Mouse (Mus musculus): ENCODE results near the gene Tgif1. TPM values are rescaled to one million over a fixed set of nuclear protein-coding genes. Genes with fewer than 3 reads are reported as not detected.

Tgif1 gene
- polyA plus RNA-seq, 1 experiment from 2014 or later: 92.4 TPM

DNA sequence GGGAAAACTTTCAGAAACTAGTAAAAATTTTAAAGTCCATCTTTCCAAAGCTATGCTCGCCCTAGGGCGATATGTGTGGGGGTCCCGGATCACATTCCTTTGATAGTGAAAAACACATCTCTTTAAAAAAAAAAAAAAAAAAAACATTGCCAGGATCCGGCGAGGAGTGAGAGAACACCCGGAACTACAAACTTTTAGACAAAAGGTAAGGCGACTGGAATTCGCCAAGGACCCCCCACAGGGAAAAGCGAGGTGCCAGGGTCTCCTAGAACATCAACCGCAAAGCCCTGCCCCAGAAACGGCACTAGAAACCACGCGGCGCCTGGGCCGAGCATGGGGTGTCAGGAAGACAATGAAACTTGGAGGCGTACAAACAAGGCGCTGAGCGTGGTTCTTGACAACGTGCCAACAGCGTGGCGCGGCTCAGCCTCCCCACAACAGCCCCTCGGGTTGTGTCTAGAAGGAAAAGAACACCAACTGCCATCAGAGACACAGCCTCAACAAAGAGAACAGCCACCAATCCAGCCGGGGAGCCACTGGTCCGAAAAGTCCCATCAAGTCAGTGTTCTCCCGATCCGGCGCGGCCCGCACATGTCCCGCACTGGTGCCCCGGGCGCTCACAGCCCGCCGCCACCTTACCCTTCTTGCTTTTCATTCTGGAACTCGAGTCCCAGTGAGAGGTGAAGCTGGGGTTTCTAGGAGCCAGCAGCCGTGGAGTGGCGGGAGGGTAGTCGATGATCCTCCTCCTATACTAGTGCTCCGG, 2.9 kb downstream of the Tgif1 start:
- Histone ChIP-seq H3K4me1 (ENCODE audit: control insufficient read depth, insufficient read depth, low read length) (no peaks in the 10 kb centered on the region; the same call in 1 of the 2 replicates), H3K4me3 (ENCODE audit: low read depth, low read length) (peak overlapping the region; percentile 65), H3K9me3 (replicated peaks; ENCODE audit: control insufficient read depth, low read length) (no peaks in the 10 kb centered on the region), H3K27ac (replicated peaks; ENCODE audit: low read depth, low read length) (peak overlapping the region; percentile 95), H3K9ac (replicated peaks; ENCODE audit: low read length) (peak overlapping the region; percentile 91), H3K4me2 (ENCODE audit: low read depth, low read length) (peak overlapping the region; percentile 91), H3K27me3 (ENCODE audit: control insufficient read depth, insufficient read depth, low read length) (no peaks in the 10 kb centered on the region), H3K36me3 (replicated peaks; ENCODE audit: control insufficient read depth, insufficient read depth, low read depth, low read length) (no peaks in the 10 kb centered on the region)
- WGBS: under 1% methylated on average over 40 of the region's 40 CpGs
- ATAC-seq (replicated peaks; ENCODE audit: insufficient number of reproducible peaks, low FRiP score, low TSS enrichment, low read depth) (peak; percentile 7), DNase-seq (ENCODE audit: low spot score) (peak; percentile 66)

DNA sequence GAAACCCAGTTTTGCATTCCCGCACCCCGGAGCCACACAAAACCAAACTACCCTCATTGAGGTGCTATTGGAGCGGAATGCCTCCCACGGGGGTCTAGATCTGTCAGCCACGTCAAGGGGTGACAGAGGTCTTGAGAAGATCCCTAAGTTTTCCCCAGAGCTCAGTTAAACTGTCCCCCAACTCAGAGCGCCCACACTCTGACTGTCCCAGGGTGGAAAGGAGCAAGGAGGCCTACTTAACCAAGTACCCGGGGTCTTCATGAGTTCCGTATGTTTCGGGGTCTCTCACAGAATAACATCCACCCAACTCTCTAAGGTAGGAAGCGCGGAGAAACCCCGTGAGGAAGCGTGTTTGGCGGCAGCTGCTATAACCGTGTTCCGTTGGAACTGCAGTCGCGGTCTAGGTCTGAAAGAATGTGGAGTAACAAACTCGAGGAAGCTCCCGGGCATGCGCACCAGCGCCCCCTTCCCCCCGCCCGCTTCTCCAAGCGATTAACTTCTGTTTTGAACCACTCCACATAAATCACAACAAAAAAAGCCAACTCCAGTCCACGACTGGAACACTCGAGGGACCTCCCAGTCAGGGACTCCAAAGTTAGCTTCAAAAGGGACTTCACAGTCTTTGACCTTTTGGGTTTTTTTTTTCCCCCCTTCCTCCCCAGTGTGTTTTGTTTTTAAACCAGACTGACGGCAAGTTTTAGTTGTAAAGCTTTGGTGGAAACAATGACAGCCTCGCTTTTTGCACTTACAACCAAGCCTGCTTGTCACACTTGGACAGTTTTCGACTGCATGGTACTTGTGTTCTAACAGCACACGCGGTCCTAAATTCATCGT, 3.7 kb downstream of the Tgif1 start:
- Histone ChIP-seq H3K4me3 (ENCODE audit: low read depth, low read length) (peak overlapping the region; percentile 65), H3K9me3 (replicated peaks; ENCODE audit: control insufficient read depth, low read length) (no peaks in the 10 kb centered on the region), H3K36me3 (replicated peaks; ENCODE audit: control insufficient read depth, insufficient read depth, low read depth, low read length) (no peaks in the 10 kb centered on the region), H3K27me3 (ENCODE audit: control insufficient read depth, insufficient read depth, low read length) (no peaks in the 10 kb centered on the region), H3K27ac (replicated peaks; ENCODE audit: low read depth, low read length) (peak overlapping the region; percentile 95), H3K4me2 (ENCODE audit: low read depth, low read length) (peak overlapping the region; percentile 91), H3K4me1 (ENCODE audit: control insufficient read depth, insufficient read depth, low read length) (no peaks in the 10 kb centered on the region; the same call in 1 of the 2 replicates), H3K9ac (replicated peaks; ENCODE audit: low read length) (peak overlapping the region; percentile 91)
- under 1% methylated on average over 33 of the region's 33 CpGs for WGBS
- DNase-seq (ENCODE audit: low spot score) (peak; percentile 94), ATAC-seq (replicated peaks; ENCODE audit: insufficient number of reproducible peaks, low FRiP score, low TSS enrichment, low read depth) (no peak)

DNA sequence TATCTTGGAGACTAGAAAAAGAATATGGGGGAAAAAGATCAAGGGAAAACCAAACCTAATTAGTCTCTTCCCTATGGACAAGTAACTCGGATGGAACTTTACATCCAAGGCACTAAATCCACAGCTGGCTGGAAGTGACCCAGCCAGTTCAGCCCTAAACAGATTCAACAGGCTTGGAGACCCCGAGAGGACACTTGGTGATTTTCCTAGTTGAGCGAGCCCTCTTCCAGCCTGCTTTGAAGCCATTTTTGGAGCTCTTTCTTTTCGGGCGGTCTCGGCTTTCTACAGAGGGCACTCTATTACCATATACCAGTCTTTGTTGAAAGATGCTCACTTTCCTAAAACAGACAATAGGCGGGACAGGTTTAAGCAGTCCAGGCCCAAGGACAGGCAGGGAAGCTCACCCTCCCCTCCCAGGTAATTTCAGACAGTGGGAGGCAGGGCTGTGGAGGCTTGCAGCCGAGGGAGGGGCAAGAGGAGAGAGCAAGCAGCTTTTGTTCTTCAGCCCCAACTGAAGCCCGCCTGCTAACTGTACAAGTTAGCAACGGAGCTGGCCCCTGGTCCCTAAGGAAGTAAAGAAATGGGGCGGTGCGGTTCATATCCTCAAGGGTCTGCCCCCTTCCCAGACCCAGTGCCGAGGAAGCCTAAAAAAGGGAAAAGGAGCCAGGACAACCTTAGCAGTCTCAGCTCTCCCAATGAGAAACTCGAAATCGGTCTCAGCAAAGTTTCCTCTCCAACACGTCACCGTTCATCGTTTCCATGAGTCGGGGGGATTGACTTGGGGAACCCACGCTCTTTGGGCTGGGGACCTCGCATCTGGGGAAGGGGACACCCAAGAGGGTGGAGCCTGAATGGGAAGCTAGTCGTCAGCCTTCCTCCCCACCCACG, 4.6 kb downstream of the Tgif1 start:
- WGBS: under 1% methylated on average over 23 of the region's 23 CpGs
- H3K9ac ChIP-seq (replicated peaks; ENCODE audit: low read length): peak overlapping the region; percentile 91
- no peaks in the 10 kb centered on the region for H3K9me3 ChIP-seq (replicated peaks; ENCODE audit: control insufficient read depth, low read length)
- ATAC-seq (replicated peaks; ENCODE audit: insufficient number of reproducible peaks, low FRiP score, low TSS enrichment, low read depth): peak; percentile 25
- H3K27ac ChIP-seq (replicated peaks; ENCODE audit: low read depth, low read length): peak overlapping the region; percentile 95
- no peaks in the 10 kb centered on the region; the same call in 1 of the 2 replicates for H3K4me1 ChIP-seq (ENCODE audit: control insufficient read depth, insufficient read depth, low read length)
- no peaks in the 10 kb centered on the region for H3K36me3 ChIP-seq (replicated peaks; ENCODE audit: control insufficient read depth, insufficient read depth, low read depth, low read length)
- peak overlapping the region; percentile 65 for H3K4me3 ChIP-seq (ENCODE audit: low read depth, low read length)
- no peaks in the 10 kb centered on the region for H3K27me3 ChIP-seq (ENCODE audit: control insufficient read depth, insufficient read depth, low read length)
- DNase-seq (ENCODE audit: low spot score): peak; percentile 73
- H3K4me2 ChIP-seq (ENCODE audit: low read depth, low read length): peak overlapping the region; percentile 91

DNA sequence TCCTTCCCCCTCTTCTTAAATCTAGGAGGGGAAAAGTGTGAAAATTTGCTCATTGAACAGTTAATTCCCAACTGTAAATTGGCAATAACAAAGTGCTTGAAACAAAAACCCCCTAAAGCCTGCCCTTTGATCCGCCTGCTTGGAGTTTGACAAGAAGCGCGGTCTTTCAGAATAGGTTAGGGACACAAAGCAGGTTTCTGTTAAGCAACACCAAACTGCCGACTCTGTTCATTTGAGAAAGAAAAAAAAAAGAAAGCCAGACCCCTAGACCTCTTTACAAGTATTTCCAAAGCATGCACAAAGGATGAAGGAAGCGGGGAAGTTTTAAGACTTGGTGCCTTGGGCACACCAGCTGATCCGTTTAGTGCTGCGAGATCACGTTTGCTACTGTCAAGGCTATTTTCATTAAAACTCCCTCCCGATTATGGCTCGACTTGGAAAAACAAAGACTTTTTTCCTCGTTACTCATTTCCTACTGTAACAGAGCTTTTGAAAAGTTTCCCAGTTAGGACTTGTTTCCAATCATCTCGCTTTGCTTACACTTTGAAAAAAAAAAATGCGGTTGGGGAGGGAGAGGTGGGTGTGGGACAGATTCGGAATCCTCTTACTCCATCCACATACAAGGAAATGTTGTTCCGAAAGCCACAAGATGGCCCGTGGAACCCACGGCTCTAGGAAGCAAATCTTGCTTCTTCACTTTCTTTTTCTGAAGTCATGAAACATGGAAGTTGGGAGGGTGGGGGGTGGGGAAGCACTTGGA, 5.4 kb downstream of the Tgif1 start:
- no peak for ATAC-seq (replicated peaks; ENCODE audit: insufficient number of reproducible peaks, low FRiP score, low TSS enrichment, low read depth)
- H3K4me3 ChIP-seq (ENCODE audit: low read depth, low read length): peak overlapping the region; percentile 65
- peak overlapping the region; percentile 91 for H3K9ac ChIP-seq (replicated peaks; ENCODE audit: low read length)
- peak overlapping the region; percentile 91 for H3K4me2 ChIP-seq (ENCODE audit: low read depth, low read length)
- under 1% methylated on average over 17 of the region's 17 CpGs for WGBS
- no peaks in the 10 kb centered on the region for H3K27me3 ChIP-seq (ENCODE audit: control insufficient read depth, insufficient read depth, low read length)
- peak; percentile 75 for DNase-seq (ENCODE audit: low spot score)
- no peaks in the 10 kb centered on the region; the same call in 1 of the 2 replicates for H3K4me1 ChIP-seq (ENCODE audit: control insufficient read depth, insufficient read depth, low read length)
- no peaks in the 10 kb centered on the region for H3K9me3 ChIP-seq (replicated peaks; ENCODE audit: control insufficient read depth, low read length)
- peak overlapping the region; percentile 95 for H3K27ac ChIP-seq (replicated peaks; ENCODE audit: low read depth, low read length)
- H3K36me3 ChIP-seq (replicated peaks; ENCODE audit: control insufficient read depth, insufficient read depth, low read depth, low read length): no peaks in the 10 kb centered on the region

DNA sequence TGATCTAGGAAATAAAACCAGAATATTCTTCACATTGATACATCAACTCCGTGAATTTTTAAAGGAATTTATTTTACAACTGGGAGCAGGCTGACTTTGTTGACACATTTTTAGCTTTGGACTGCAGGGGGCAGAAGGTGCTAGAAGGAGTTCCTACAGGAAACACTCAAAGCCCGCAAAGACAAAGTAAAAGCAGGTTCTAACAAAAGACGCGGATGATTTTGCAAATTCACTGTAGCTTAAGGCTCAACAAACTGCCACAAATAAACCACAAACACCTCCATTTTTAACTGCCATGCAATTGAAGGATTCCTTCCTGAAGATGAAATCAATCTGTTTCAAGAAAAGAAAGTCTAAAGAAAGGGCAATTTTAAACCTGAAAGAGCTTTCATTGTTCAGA, 6.3 kb downstream of the Tgif1 start:
- H3K4me1 ChIP-seq (ENCODE audit: control insufficient read depth, insufficient read depth, low read length): no peaks in the 10 kb centered on the region; the same call in 1 of the 2 replicates
- no peaks in the 10 kb centered on the region for H3K9me3 ChIP-seq (replicated peaks; ENCODE audit: control insufficient read depth, low read length)
- no peaks in the 10 kb centered on the region for H3K36me3 ChIP-seq (replicated peaks; ENCODE audit: control insufficient read depth, insufficient read depth, low read depth, low read length)
- peak overlapping the region; percentile 40; the same call in 1 of the 2 replicates for H3K9ac ChIP-seq (replicated peaks; ENCODE audit: low read length)
- H3K4me3 ChIP-seq (ENCODE audit: low read depth, low read length): no peak overlapping the region
- DNase-seq (ENCODE audit: low spot score) (peak; percentile 83), ATAC-seq (replicated peaks; ENCODE audit: insufficient number of reproducible peaks, low FRiP score, low TSS enrichment, low read depth) (no peak)
- H3K4me2 ChIP-seq (ENCODE audit: low read depth, low read length): no peak overlapping the region
- WGBS: 5% methylated on average over 4 of the region's 4 CpGs
- no peak overlapping the region for H3K27ac ChIP-seq (replicated peaks; ENCODE audit: low read depth, low read length)
- H3K27me3 ChIP-seq (ENCODE audit: control insufficient read depth, insufficient read depth, low read length): no peaks in the 10 kb centered on the region

DNA sequence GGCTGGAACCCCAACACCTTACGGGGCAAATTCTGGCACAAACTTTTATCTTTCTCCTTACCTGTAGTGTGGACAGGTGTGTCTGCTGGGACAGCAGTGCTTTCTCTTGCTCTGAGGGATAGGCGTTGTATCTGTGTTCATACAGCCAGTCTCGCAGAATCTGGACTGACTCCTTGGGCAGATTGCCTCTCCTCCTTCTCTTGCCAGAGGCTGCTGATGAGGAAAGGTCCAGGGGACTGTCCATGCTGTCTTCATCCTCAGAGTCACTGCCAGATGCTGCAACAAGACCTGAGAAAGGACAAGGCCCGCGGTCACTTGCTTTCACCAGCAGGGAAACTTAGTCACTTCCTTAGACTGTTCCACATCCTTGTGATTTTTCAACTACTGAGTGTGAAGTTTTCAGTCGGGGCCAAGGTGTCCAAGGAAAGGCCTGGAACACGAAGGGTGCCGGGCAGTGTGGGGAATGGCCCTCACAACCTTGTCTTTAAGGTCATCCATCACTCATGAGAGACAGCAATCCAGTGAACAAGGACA, 7.2 kb downstream of the Tgif1 start:
- no peak for DNase-seq (ENCODE audit: low spot score)
- Histone ChIP-seq H3K9ac (replicated peaks; ENCODE audit: low read length) (no peak overlapping the region), H3K9me3 (replicated peaks; ENCODE audit: control insufficient read depth, low read length) (no peaks in the 10 kb centered on the region), H3K27me3 (ENCODE audit: control insufficient read depth, insufficient read depth, low read length) (no peaks in the 10 kb centered on the region), H3K4me2 (ENCODE audit: low read depth, low read length) (no peak overlapping the region), H3K36me3 (replicated peaks; ENCODE audit: control insufficient read depth, insufficient read depth, low read depth, low read length) (no peaks in the 10 kb centered on the region; the same call in 1 of the 2 replicates), H3K27ac (replicated peaks; ENCODE audit: low read depth, low read length) (no peak overlapping the region), H3K4me3 (ENCODE audit: low read depth, low read length) (no peak overlapping the region), H3K4me1 (ENCODE audit: control insufficient read depth, insufficient read depth, low read length) (no peaks in the 10 kb centered on the region; the same call in 1 of the 2 replicates)
- no peak for ATAC-seq (replicated peaks; ENCODE audit: insufficient number of reproducible peaks, low FRiP score, low TSS enrichment, low read depth)
- 85% methylated on average over 8 of the region's 8 CpGs for WGBS

DNA sequence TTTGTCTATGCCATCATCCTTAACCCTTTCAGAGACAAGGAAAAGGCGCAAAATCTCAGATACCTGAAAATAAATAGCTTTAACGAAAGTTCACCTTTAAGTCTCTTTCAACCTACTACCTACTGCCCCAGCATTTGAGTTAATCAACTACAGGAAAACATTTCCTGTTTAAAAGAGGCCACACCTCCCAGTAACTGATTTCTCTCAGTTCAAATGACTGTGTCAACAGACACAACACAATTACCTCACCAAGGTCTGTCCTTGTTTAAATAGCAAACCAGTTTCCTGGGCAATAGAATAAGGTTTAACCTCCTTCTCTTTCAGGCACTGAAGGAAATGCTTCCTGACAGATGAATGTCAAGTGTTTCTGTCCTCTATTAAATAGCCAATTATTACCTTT, 7.8 kb downstream of the Tgif1 start:
- Histone ChIP-seq H3K27me3 (ENCODE audit: control insufficient read depth, insufficient read depth, low read length) (no peaks in the 10 kb centered on the region), H3K4me1 (ENCODE audit: control insufficient read depth, insufficient read depth, low read length) (no peaks in the 10 kb centered on the region; the same call in 1 of the 2 replicates), H3K36me3 (replicated peaks; ENCODE audit: control insufficient read depth, insufficient read depth, low read depth, low read length) (no peaks in the 10 kb centered on the region; the same call in 1 of the 2 replicates), H3K4me2 (ENCODE audit: low read depth, low read length) (no peak overlapping the region), H3K9me3 (replicated peaks; ENCODE audit: control insufficient read depth, low read length) (no peaks in the 10 kb centered on the region), H3K27ac (replicated peaks; ENCODE audit: low read depth, low read length) (no peak overlapping the region), H3K9ac (replicated peaks; ENCODE audit: low read length) (no peak overlapping the region), H3K4me3 (ENCODE audit: low read depth, low read length) (no peak overlapping the region)
- WGBS: 83% methylated on average over 2 of the region's 2 CpGs
- ATAC-seq (replicated peaks; ENCODE audit: insufficient number of reproducible peaks, low FRiP score, low TSS enrichment, low read depth) (no peak), DNase-seq (ENCODE audit: low spot score) (no peak)
